Mouse (Mus musculus) right cerebral cortex, adult 2 months (tissue): ENCODE measurements around the gene Srp9.

Experiments used
- DNase-seq, 2 experiments: peaks; one replicate each; pipeline ENCODE4 v3.0.0; 2021 to 2022; ENCODE audit warnings: low spot score in 2 of 2

Gene Srp9

GRCm38 (mm10) chr1:182105023-182105422, 19.5 kb upstream of the Srp9 start:
- no peak for DNase-seq

GRCm38 (mm10) chr1:182107251-182107650, 17.3 kb upstream of the Srp9 start:
- no peak for DNase-seq

- no peak for DNase-seq
Measured at GRCm38 (mm10) chr1:182108397-182109099, 16.0 kb upstream of the Srp9 start.

- DNase-seq = no peak
Measured at GRCm38 (mm10) chr1:182110185-182110584, 14.4 kb upstream of the Srp9 start.

- no peak for DNase-seq
Measured at GRCm38 (mm10) chr1:182110708-182111385, 13.7 kb upstream of the Srp9 start.

GRCm38 (mm10) chr1:182111386-182112317, 12.9 kb upstream of the Srp9 start:
- no peak for DNase-seq

- DNase-seq = no peak
Measured at GRCm38 (mm10) chr1:182112385-182112784, 12.2 kb upstream of the Srp9 start.

GRCm38 (mm10) chr1:182113131-182113530, 11.4 kb upstream of the Srp9 start:
- no peak for DNase-seq

GRCm38 (mm10) chr1:182113587-182114500, 10.7 kb upstream of the Srp9 start:
- no peak for DNase-seq

- peak; percentile 51 to 56 for DNase-seq
Measured at GRCm38 (mm10) chr1:182115197-182115596, 9.3 kb upstream of the Srp9 start.

GRCm38 (mm10) chr1:182115651-182116408, 8.7 kb upstream of the Srp9 start:
- no peak for DNase-seq

GRCm38 (mm10) chr1:182122413-182122812, 2.1 kb upstream of the Srp9 start:
- no peak for DNase-seq

GRCm38 (mm10) chr1:182124924-182125368, 409 bp downstream of the Srp9 start:
- peak; percentile 75 to 81 for DNase-seq

- peak in 1 of 2 experiments; percentile 22 for DNase-seq
Measured at GRCm38 (mm10) chr1:182130830-182131229, 6.3 kb downstream of the Srp9 start.

GRCm38 (mm10) chr1:182137204-182138125, 12.9 kb downstream of the Srp9 start:
- DNase-seq = no peak

- no peak for DNase-seq
Measured at GRCm38 (mm10) chr1:182138172-182138571, 13.6 kb downstream of the Srp9 start.

- DNase-seq = no peak
Measured at GRCm38 (mm10) chr1:182139937-182140336, 15.4 kb downstream of the Srp9 start.

- peak; percentile 87 to 88 for DNase-seq
Measured at GRCm38 (mm10) chr1:182140370-182140769, 15.8 kb downstream of the Srp9 start.

GRCm38 (mm10) chr1:182142725-182143124, 18.2 kb downstream of the Srp9 start:
- DNase-seq = no peak
